Mouse (Mus musculus) heart, embryonic 16.5 days (tissue): ENCODE measurements around the gene Ets1. TPM values are rescaled to one million over a fixed set of nuclear protein-coding genes. Genes with fewer than 3 reads are reported as not detected.
A peak's percentile ranks its signal among the peaks of the same experiment; 100 is the strongest.

ENCODE experiments used
- ATAC-seq: fragments of 200-750 bp; cut with Nextera tagmentation; replicated peaks from 2 replicates; pipeline ENCODE4 v1.8.0; 2017; ENCODE audit warnings: moderate number of reproducible peaks; ENCODE audit not compliant: insufficient read depth, low FRiP score; ENCODE audit errors: extremely low read depth
- H3K27ac ChIP-seq: fragments of 300-500 bp; sonication (generic); 2 replicates; pipeline ENCODE4 v1.5.1; 2014; ENCODE audit warnings: mild to moderate bottlenecking, low read length, control low read depth, moderate library complexity
- H3K27me3 ChIP-seq: fragments of 300-500 bp; sonication (generic); 2 replicates; pipeline ENCODE4 v1.6.1; 2014; ENCODE audit warnings: low read length, mixed read lengths; ENCODE audit not compliant: control insufficient read depth, insufficient read depth
- H3K36me3 ChIP-seq: fragments of 300-500 bp; sonication (generic); 2 replicates; pipeline ENCODE4 v1.6.1; 2014; ENCODE audit not compliant: control insufficient read depth, insufficient read depth
- H3K4me1 ChIP-seq: fragments of 300-500 bp; sonication (generic); 2 replicates; pipeline ENCODE4 v1.6.1; 2014; ENCODE audit warnings: low read length, mixed read lengths; ENCODE audit not compliant: control insufficient read depth, insufficient read depth
- H3K4me2 ChIP-seq: fragments of 300-500 bp; sonication (generic); 2 replicates; pipeline ENCODE4 v1.6.1; 2014; ENCODE audit warnings: low read depth, mild to moderate bottlenecking, control low read depth, low read length
- H3K4me3 ChIP-seq: fragments of 300-500 bp; sonication (generic); 2 replicates; pipeline ENCODE4 v1.5.1; 2014; ENCODE audit warnings: mild to moderate bottlenecking, control low read depth, low read length
- H3K9ac ChIP-seq: fragments of 300-500 bp; sonication (generic); 2 replicates; pipeline ENCODE4 v1.6.1; 2014; ENCODE audit warnings: low read length, control low read depth
- H3K9me3 ChIP-seq: fragments of 300-500 bp; sonication (generic); replicated peaks from 2 replicates; pipeline ENCODE4 v1.6.1; 2016; ENCODE audit warnings: low read length; ENCODE audit not compliant: control insufficient read depth
- WGBS: fragments of 180-500 bp; shearing (Covaris S2); extraction: QIAGEN DNeasy Blood & Tissue Kit; methylation state at CpG from one replicate; pipeline ENCODE4 v1.1.7; 2014; 5-methylcytosine and 5-hydroxymethylcytosine counted together
- polyA plus RNA-seq: library from polyadenylated mRNA; unstranded; fragments of >200 nt; fragmentation: Nextera tagmentation; extraction: Ambion mirVana; gene quantifications from 2 replicates; pipeline ENCODE4 v1.2.1, GENCODE M21; 2015

Gene Ets1
- polyA plus RNA-seq, 1 experiment from 2014 or later = 66.7 TPM

GRCm38 (mm10) chr9:32596366-32596765 is 39.7 kb upstream of the Ets1 start:
- no peak overlapping the region for H3K27ac ChIP-seq
- H3K4me3 ChIP-seq = no peak overlapping the region
- no peak overlapping the region for H3K9ac ChIP-seq
- H3K4me1 ChIP-seq = peaks cover 17% of the 10 kb centered on the region
- no peaks in the 10 kb centered on the region; the same call in 1 of the 2 replicates for H3K9me3 ChIP-seq
- H3K36me3 ChIP-seq = no peaks in the 10 kb centered on the region
- ATAC-seq = no peak
- WGBS = 86% methylated on average over 8 of the region's 8 CpGs
- no peak overlapping the region for H3K4me2 ChIP-seq
- H3K27me3 ChIP-seq = no peaks in the 10 kb centered on the region

- H3K9ac ChIP-seq = no peak overlapping the region
- no peak overlapping the region for H3K4me2 ChIP-seq
- H3K27me3 ChIP-seq = no peaks in the 10 kb centered on the region
- H3K27ac ChIP-seq = no peak overlapping the region
- H3K36me3 ChIP-seq = no peaks in the 10 kb centered on the region
- H3K9me3 ChIP-seq = no peaks in the 10 kb centered on the region; the same call in 1 of the 2 replicates
- H3K4me1 ChIP-seq = no peaks in the 10 kb centered on the region
- no peak for ATAC-seq
- H3K4me3 ChIP-seq = no peak overlapping the region
- 75% methylated on average over 5 of the region's 5 CpGs for WGBS
Measured at GRCm38 (mm10) chr9:32601953-32602352, 34.1 kb upstream of the Ets1 start.

GRCm38 (mm10) chr9:32603097-32603496 is 32.9 kb upstream of the Ets1 start:
- no peaks in the 10 kb centered on the region for H3K27me3 ChIP-seq
- H3K4me2 ChIP-seq = no peak overlapping the region
- H3K9me3 ChIP-seq = no peaks in the 10 kb centered on the region; the same call in 1 of the 2 replicates
- H3K4me1 ChIP-seq = no peaks in the 10 kb centered on the region
- H3K27ac ChIP-seq = no peak overlapping the region
- H3K9ac ChIP-seq = no peak overlapping the region
- 70% methylated on average over 7 of the region's 7 CpGs for WGBS
- ATAC-seq = no peak
- H3K36me3 ChIP-seq = no peaks in the 10 kb centered on the region
- H3K4me3 ChIP-seq = no peak overlapping the region

GRCm38 (mm10) chr9:32607218-32607617 is 28.8 kb upstream of the Ets1 start:
- H3K4me2 ChIP-seq = no peak overlapping the region
- ATAC-seq = no peak
- no peak overlapping the region; the same call in 1 of the 2 replicates for H3K4me3 ChIP-seq
- WGBS = 37% methylated on average over 7 of the region's 7 CpGs
- no peaks in the 10 kb centered on the region for H3K9me3 ChIP-seq
- no peaks in the 10 kb centered on the region for H3K27me3 ChIP-seq
- no peaks in the 10 kb centered on the region for H3K36me3 ChIP-seq
- H3K27ac ChIP-seq = no peak overlapping the region
- no peak overlapping the region for H3K9ac ChIP-seq
- H3K4me1 ChIP-seq = no peaks in the 10 kb centered on the region

- Histone ChIP-seq H3K27me3 (no peaks in the 10 kb centered on the region), H3K9me3 (no peaks in the 10 kb centered on the region), H3K4me1 (peaks cover 5% of the 10 kb centered on the region; the same call in 1 of the 2 replicates), H3K4me2 (no peak overlapping the region), H3K27ac (peak overlapping the region; percentile 47), H3K36me3 (no peaks in the 10 kb centered on the region), H3K9ac (no peak overlapping the region), H3K4me3 (peak overlapping the region; percentile 2; the same call in 1 of the 2 replicates)
- peak; percentile 21; the same call in 1 of the 2 replicates for ATAC-seq
- 80% methylated on average over 10 of the region's 10 CpGs for WGBS
Measured at GRCm38 (mm10) chr9:32608831-32609610, 27.0 kb upstream of the Ets1 start.

- WGBS = 79% methylated on average over 8 of the region's 8 CpGs
- Histone ChIP-seq H3K27me3 (no peaks in the 10 kb centered on the region), H3K4me2 (no peak overlapping the region), H3K4me3 (no peak overlapping the region), H3K27ac (no peak overlapping the region), H3K9me3 (no peaks in the 10 kb centered on the region), H3K9ac (no peak overlapping the region), H3K36me3 (no peaks in the 10 kb centered on the region), H3K4me1 (peaks cover 5% of the 10 kb centered on the region; the same call in 1 of the 2 replicates)
- ATAC-seq = no peak
Measured at GRCm38 (mm10) chr9:32610218-32610617, 25.8 kb upstream of the Ets1 start.

- Histone ChIP-seq H3K27ac (no peak overlapping the region), H3K4me1 (peaks cover 5% of the 10 kb centered on the region; the same call in 1 of the 2 replicates), H3K36me3 (no peaks in the 10 kb centered on the region), H3K9ac (no peak overlapping the region), H3K4me2 (no peak overlapping the region), H3K4me3 (no peak overlapping the region), H3K27me3 (no peaks in the 10 kb centered on the region), H3K9me3 (no peaks in the 10 kb centered on the region)
- ATAC-seq = no peak
- WGBS = 70% methylated on average over 4 of the region's 4 CpGs
Measured at GRCm38 (mm10) chr9:32610631-32611030, 25.4 kb upstream of the Ets1 start.

GRCm38 (mm10) chr9:32611340-32611739 is 24.7 kb upstream of the Ets1 start:
- no peak overlapping the region for H3K4me3 ChIP-seq
- no peaks in the 10 kb centered on the region for H3K27me3 ChIP-seq
- no peak overlapping the region for H3K9ac ChIP-seq
- ATAC-seq = no peak
- no peak overlapping the region for H3K4me2 ChIP-seq
- H3K9me3 ChIP-seq = no peaks in the 10 kb centered on the region
- 85% methylated on average over 4 of the region's 4 CpGs for WGBS
- peaks cover 8% of the 10 kb centered on the region; the same call in 1 of the 2 replicates for H3K4me1 ChIP-seq
- H3K36me3 ChIP-seq = no peaks in the 10 kb centered on the region
- H3K27ac ChIP-seq = no peak overlapping the region

- H3K27ac ChIP-seq = peak overlapping the region; percentile 82
- WGBS = 81% methylated on average over 5 of the region's 5 CpGs
Measured at GRCm38 (mm10) chr9:32612426-32612825, 23.6 kb upstream of the Ets1 start.

More at GRCm38 (mm10) chr9:32612426-32612825, 23.6 kb upstream of the Ets1 start:
- no peaks in the 10 kb centered on the region for H3K9me3 ChIP-seq
- H3K4me3 ChIP-seq = no peak overlapping the region
- no peaks in the 10 kb centered on the region for H3K27me3 ChIP-seq
- H3K4me2 ChIP-seq = no peak overlapping the region
- no peak overlapping the region for H3K9ac ChIP-seq
- ATAC-seq = no peak
- H3K36me3 ChIP-seq = no peaks in the 10 kb centered on the region
- H3K4me1 ChIP-seq = peaks cover 8% of the 10 kb centered on the region; the same call in 1 of the 2 replicates
